Mouse (Mus musculus): ENCODE results near the gene Susd1.
A peak's percentile ranks its signal among the peaks of the same experiment; 100 is the strongest.

GRCm38 (mm10) chr4:59350354-59350753 lies 88.1 kb downstream of the Susd1 start:
- TF ChIP-seq POLR2A (IDR thresholded peaks at IDR 0.05; ENCODE audit: low read depth, low read length) (no peak), HCFC1 (IDR thresholded peaks at IDR 0.05; ENCODE audit: low read depth, low read length) (no peak), EP300 (IDR thresholded peaks at IDR 0.05; ENCODE audit: low read length) (no peak), ZKSCAN1 (IDR thresholded peaks at IDR 0.05; ENCODE audit: borderline replicate concordance, low read depth, low read length) (no peak), GABPA (IDR thresholded peaks at IDR 0.05; ENCODE audit: insufficient replicate concordance, low read depth, low read length) (no peak), CTCF (conservative IDR thresholded peaks at IDR 0.05 in 1 of 2, IDR thresholded peaks at IDR 0.05 in 1 of 2; ENCODE audit: low read depth in 2 of 2, low read length in 2 of 2) (no peak), ZNF384 (IDR thresholded peaks at IDR 0.05; ENCODE audit: low read depth, low read length) (no peak), MAFK (IDR thresholded peaks at IDR 0.05; ENCODE audit: insufficient replicate concordance, low read length) (no peak), CHD1 (IDR thresholded peaks at IDR 0.05; ENCODE audit: low read depth, low read length) (no peak), TCF12 (IDR thresholded peaks at IDR 0.05; ENCODE audit: low read depth, low read length) (no peak), TBP (conservative IDR thresholded peaks at IDR 0.05; ENCODE audit: low read depth, low read length) (peak; percentile 91), SMC3 (IDR thresholded peaks at IDR 0.05; ENCODE audit: low read depth, low read length) (no peak), JUND (conservative IDR thresholded peaks at IDR 0.05; ENCODE audit: low read depth, low read length) (no peak), USF2 (conservative IDR thresholded peaks at IDR 0.05; ENCODE audit: low read depth, low read length) (no peak)
